Mouse (Mus musculus) lung, postnatal 0 days (tissue): Measurements from ENCODE around the gene Dhrs11.

Experiments used
- CTCF ChIP-seq: IDR thresholded peaks from 2 replicates; pipeline ENCODE4 v1.5.1; 2016; ENCODE audit warnings: antibody characterized with exemption, mild to moderate bottlenecking
- EP300 ChIP-seq: IDR thresholded peaks from 2 replicates; pipeline ENCODE4 v1.6.1; 2016; ENCODE audit warnings: antibody characterized with exemption, mild to moderate bottlenecking, control low read depth

DNA sequence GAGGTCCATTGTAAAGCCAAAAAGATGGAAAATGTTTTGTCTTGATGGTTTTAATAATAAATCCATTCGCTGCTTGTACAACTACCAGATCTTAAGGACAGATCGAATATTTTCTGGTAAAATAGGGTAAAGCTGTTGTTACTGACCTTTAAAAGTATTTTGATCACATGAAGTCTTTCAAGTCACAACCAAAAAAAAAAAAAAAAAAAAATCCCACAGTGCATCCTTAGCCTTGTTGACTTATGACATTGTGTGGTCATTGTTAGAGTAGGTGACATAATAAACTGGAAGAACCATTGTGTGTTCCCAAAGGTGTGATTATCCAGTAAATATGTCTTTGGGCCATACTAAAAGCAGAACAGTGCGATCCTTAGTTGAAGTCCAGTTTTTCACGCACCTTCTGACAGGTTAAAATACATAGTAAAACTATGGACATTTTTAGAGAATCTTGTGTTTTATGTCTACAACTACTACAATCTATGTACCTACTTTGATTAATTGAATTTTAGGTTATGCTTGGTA lies 42.8 kb upstream of the Dhrs11 start:
- no peak for TF ChIP-seq CTCF
- no peak for TF ChIP-seq EP300
